Comparison of ENCODE assay signal across 9 mouse cellular contexts in the genomic region with DNA sequence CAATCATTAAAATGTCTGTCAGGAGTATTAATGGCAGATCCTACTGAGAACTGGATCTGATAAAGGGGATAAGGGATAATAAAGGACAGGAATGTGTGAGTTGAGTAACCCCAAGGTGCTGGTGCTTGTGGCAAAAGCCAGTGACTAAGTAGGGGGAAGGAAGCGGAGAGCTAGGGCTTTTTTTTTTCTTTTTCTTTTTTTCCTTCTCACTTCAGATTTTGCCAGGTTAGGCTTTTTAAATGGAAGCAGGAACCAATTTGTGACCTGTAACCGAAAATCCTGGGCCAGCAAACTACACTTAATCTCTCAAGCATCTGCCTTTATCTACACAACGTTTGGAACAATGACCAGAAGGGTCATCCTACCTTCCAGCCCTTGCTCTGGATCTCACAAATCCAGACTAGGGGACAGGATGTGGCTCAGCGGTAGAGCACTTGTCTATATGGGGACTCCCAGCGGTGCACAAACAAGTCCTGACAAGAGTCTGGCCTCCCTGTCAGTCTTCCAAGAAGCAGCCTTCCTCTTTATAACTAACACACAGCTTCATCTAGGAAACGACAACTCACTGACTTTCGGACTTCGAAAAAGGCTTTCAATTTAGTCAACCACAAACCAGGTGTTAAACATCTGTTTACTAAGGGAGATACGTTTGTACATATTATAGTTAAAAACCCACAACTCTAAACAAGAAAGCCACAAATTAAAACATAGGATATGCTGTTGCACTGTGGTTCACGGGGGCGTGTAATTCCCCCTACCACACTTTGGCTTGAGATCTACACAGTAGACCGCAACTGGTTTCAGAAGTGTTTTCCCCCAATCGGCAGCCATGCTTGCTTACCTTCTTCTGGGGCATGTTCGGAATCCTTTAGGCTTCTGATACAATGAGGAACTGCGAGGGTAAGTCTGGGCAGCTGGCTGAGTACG. TPM values are rescaled to one million over a fixed set of nuclear protein-coding genes. Genes with fewer than 3 reads are reported as not detected.
DNase-seq lines count a peak whose midpoint lies in the region; ATAC-seq and TF ChIP-seq lines count a peak whose summit lies in the region.
"Had no signal": no experiment of that assay in that cellular context is flagged by ENCODE, and none has a peak within 500 bp of the region (broad histone marks: within the 10 kb centered on the region; RNA-seq: fewer than 3 reads in every experiment).

No protein-coding gene starts in this region.

- H3K4me3 ChIP-seq in gastrocnemius, adult 2 months: peak overlapping the region; percentile 68
- peak overlapping the region; percentile 89 for H3K4me3 ChIP-seq in ES-Bruce4 (ENCODE audit: low read depth, low read length)
- H3K4me3 ChIP-seq in limb, embryonic 14.5 days (replicated peaks; ENCODE audit: low read length): peak overlapping the region; percentile 48
- 0 out of 2 replicates have a peak overlapping the region, but pooled peaks have one; percentile 39 for H3K4me3 ChIP-seq in neural tube, embryonic 14.5 days (ENCODE audit: low read depth, low read length)

- WGBS in limb, embryonic 14.5 days: 24% methylated on average over 16 of the region's 16 CpGs
- WGBS in neural tube, embryonic 14.5 days: 40% methylated on average over 16 of the region's 16 CpGs

- peaks cover 26% of the 10 kb centered on the region for H3K36me3 ChIP-seq in ES-Bruce4 (ENCODE audit: control insufficient read depth, insufficient read depth, low read length, poor library complexity, severe bottlenecking)
- H3K36me3 ChIP-seq in limb, embryonic 14.5 days (ENCODE audit: control insufficient read depth, insufficient read depth, low read length): no peaks in the 10 kb centered on the region
- H3K36me3 ChIP-seq in neural tube, embryonic 14.5 days (ENCODE audit: control insufficient read depth, insufficient read depth, low read length): no peaks in the 10 kb centered on the region
- H3K36me3 ChIP-seq: G1E had no signal

- TF ChIP-seq EP300 in ES-Bruce4 (IDR thresholded peaks at IDR 0.05; ENCODE audit: insufficient read depth, low read depth, low read length): 0 out of 2 replicates have a peak, but pooled peaks have one; percentile 42

- no peak for TF ChIP-seq CTCF in gastrocnemius, adult 2 months (IDR thresholded peaks at IDR 0.05)
- TF ChIP-seq CTCF in ES-Bruce4 (IDR thresholded peaks at IDR 0.05; ENCODE audit: low read depth, low read length): no peak

- peaks cover 2% of the 10 kb centered on the region for H3K4me1 ChIP-seq in ES-Bruce4 (ENCODE audit: control insufficient read depth, insufficient read depth, low read length)
- peaks cover 4% of the 10 kb centered on the region; the same call in 1 of the 2 replicates for H3K4me1 ChIP-seq in limb, embryonic 14.5 days (ENCODE audit: control insufficient read depth, insufficient read depth, low read length)
- H3K4me1 ChIP-seq in neural tube, embryonic 14.5 days (ENCODE audit: control insufficient read depth, insufficient read depth, low read length): no peaks in the 10 kb centered on the region

- no peak for DNase-seq in gastrocnemius, adult 2 months
- DNase-seq in gastrocnemius, postnatal 36 days: no peak
- DNase-seq in limb, embryonic 14.5 days (ENCODE audit: low spot score): no peak
- DNase-seq in MN1 (ENCODE audit: low spot score): no peak

- H3K27me3 ChIP-seq in ES-Bruce4 (ENCODE audit: control insufficient read depth, insufficient read depth, low read length, poor library complexity, severe bottlenecking): no peaks in the 10 kb centered on the region
- H3K27me3 ChIP-seq in limb, embryonic 14.5 days (ENCODE audit: control insufficient read depth, insufficient read depth, low read length): peaks cover 14% of the 10 kb centered on the region; the same call in 1 of the 2 replicates
- peaks cover 8% of the 10 kb centered on the region for H3K27me3 ChIP-seq in neural tube, embryonic 14.5 days (ENCODE audit: control insufficient read depth, insufficient read depth, low read length)

- ATAC-seq in granulocyte monocyte progenitor cell, adult 5-6 weeks (replicated peaks; ENCODE audit: poor library complexity, severe bottlenecking): peak; percentile 57
- no peak for ATAC-seq in limb, embryonic 14.5 days (ENCODE audit: low FRiP score, low read depth)
- ATAC-seq in neural tube, embryonic 14.5 days (ENCODE audit: low read depth): no peak
- ATAC-seq in erythroid progenitor cell, adult 5-6 weeks (replicated peaks; ENCODE audit: low FRiP score, poor library complexity, severe bottlenecking): no peak

- peak overlapping the region; percentile 100 for H3K4me2 ChIP-seq in limb, embryonic 14.5 days (replicated peaks; ENCODE audit: low read depth, low read length, severe bottlenecking)
- H3K4me2 ChIP-seq in neural tube, embryonic 14.5 days (ENCODE audit: low read depth, low read length): peak overlapping the region; percentile 78

- peak overlapping the region; percentile 69 for H3K9ac ChIP-seq in ES-Bruce4 (ENCODE audit: low read depth, poor library complexity, severe bottlenecking)
- H3K9ac ChIP-seq in limb, embryonic 14.5 days (ENCODE audit: low read depth, low read length, severe bottlenecking): no peak overlapping the region
- H3K9ac ChIP-seq in neural tube, embryonic 14.5 days (replicated peaks; ENCODE audit: low read depth, low read length): no peak overlapping the region

- intact Hi-C loops in gastrocnemius, adult 2 months (cut with DNase I): no loop called here
- intact Hi-C loops in gastrocnemius, postnatal 36 days (cut with DNase I): no loop called here

- H3K27ac ChIP-seq in gastrocnemius, adult 2 months: no peak overlapping the region
- peak overlapping the region; percentile 57 for H3K27ac ChIP-seq in ES-Bruce4 (ENCODE audit: insufficient read depth, low read length)
- no peak overlapping the region for H3K27ac ChIP-seq in limb, embryonic 14.5 days (replicated peaks; ENCODE audit: low read depth, low read length)
- no peak overlapping the region for H3K27ac ChIP-seq in neural tube, embryonic 14.5 days (ENCODE audit: low read depth, low read length)

- no peaks in the 10 kb centered on the region for H3K9me3 ChIP-seq in ES-Bruce4 (replicated peaks; ENCODE audit: control insufficient read depth, insufficient read depth, low read length, poor library complexity, severe bottlenecking)
- no peaks in the 10 kb centered on the region for H3K9me3 ChIP-seq in limb, embryonic 14.5 days (ENCODE audit: control insufficient read depth, low read length)
- H3K9me3 ChIP-seq in neural tube, embryonic 14.5 days (ENCODE audit: control insufficient read depth, low read length): no peaks in the 10 kb centered on the region
- H3K9me3 ChIP-seq: G1E had no signal

- no peak for TF ChIP-seq POLR2A in ES-Bruce4 (IDR thresholded peaks at IDR 0.05; ENCODE audit: insufficient read depth, low read length)
- no peak for TF ChIP-seq POLR2A in limb, embryonic 14.5 days (IDR thresholded peaks at IDR 0.05; ENCODE audit: borderline replicate concordance, extremely low read depth, insufficient read depth, insufficient read length)

RNA-seq across cellular contexts. Expression of a gene that starts 1.2 kb away (rescaled TPM):
- total RNA-seq in gastrocnemius, adult 2 months (2021): under 1 TPM; 0.20 to 0.23 TPM
- total RNA-seq in gastrocnemius, postnatal 36 days (2021): under 1 TPM in 1 of 2 experiments, not detected in 1; 0.25 TPM
- 62.0 and 64.3 TPM in 2 replicates for polyA plus RNA-seq in ES-Bruce4 (2011; ENCODE audit: insufficient read depth, insufficient read length, low read depth, missing spikeins)
- total RNA-seq in granulocyte monocyte progenitor cell, adult 5-6 weeks (2014; fragmentation: Nextera tagmentation): 6.1 TPM in 1 of 2 replicates, not detected in the other
- total RNA-seq in granulocyte monocyte progenitor cell, adult 5-6 weeks (2017): 2.0 and 2.8 TPM in 2 replicates
- 1.3 and 1.4 TPM in 2 replicates for polyA plus RNA-seq in limb, embryonic 14.5 days (2012; rRNA removed)
- polyA plus RNA-seq in limb, embryonic 14.5 days (2014; fragmentation: Nextera tagmentation; extraction: Ambion mirVana): 3.8 and 4.3 TPM in 2 replicates
- 0.35 and 0.60 TPM in 2 replicates for polyA plus RNA-seq in neural tube, embryonic 14.5 days (2014; fragmentation: Nextera tagmentation; extraction: Ambion mirVana)
- 0.36 TPM in 1 of 2 replicates, not detected in the other for total RNA-seq in erythroid progenitor cell, adult 5-6 weeks (2015; ENCODE audit: low replicate concordance)
- 0.08 TPM in 1 of 2 replicates, not detected in the other for total RNA-seq in erythroid progenitor cell, adult 5-6 weeks (2017; ENCODE audit: low replicate concordance)
- polyA plus RNA-seq: G1E had no signal

RNA-seq across cellular contexts. Expression of a gene that starts 19.1 kb away (rescaled TPM):
- total RNA-seq in gastrocnemius, adult 2 months (2021): 1 to 10 TPM; 3.5 to 3.7 TPM
- total RNA-seq in gastrocnemius, postnatal 36 days (2021): 1 to 10 TPM; 2.9 to 4.6 TPM
- 5.9 and 10.5 TPM in 2 replicates for polyA plus RNA-seq in ES-Bruce4 (2011; ENCODE audit: insufficient read depth, insufficient read length, low read depth, missing spikeins)
- 16.5 TPM in 1 of 2 replicates, not detected in the other for total RNA-seq in granulocyte monocyte progenitor cell, adult 5-6 weeks (2014; fragmentation: Nextera tagmentation)
- total RNA-seq in granulocyte monocyte progenitor cell, adult 5-6 weeks (2017): 12.8 and 18.1 TPM in 2 replicates
- polyA plus RNA-seq in limb, embryonic 14.5 days (2012; rRNA removed): 2.9 and 7.1 TPM in 2 replicates
- 4.5 and 7.0 TPM in 2 replicates for polyA plus RNA-seq in limb, embryonic 14.5 days (2014; fragmentation: Nextera tagmentation; extraction: Ambion mirVana)
- 7.5 and 9.7 TPM in 2 replicates for polyA plus RNA-seq in neural tube, embryonic 14.5 days (2014; fragmentation: Nextera tagmentation; extraction: Ambion mirVana)
- total RNA-seq in erythroid progenitor cell, adult 5-6 weeks (2015; ENCODE audit: low replicate concordance): 21.0 TPM in 1 of 2 replicates, not detected in the other
- total RNA-seq in erythroid progenitor cell, adult 5-6 weeks (2017; ENCODE audit: low replicate concordance): 1.3 and 10.3 TPM in 2 replicates

RNA-seq across cellular contexts. Expression of a gene that starts 31.9 kb away (rescaled TPM):
- 10 to 100 TPM; 53.4 to 64.6 TPM for total RNA-seq in gastrocnemius, adult 2 months (2021)
- total RNA-seq in gastrocnemius, postnatal 36 days (2021): 10 to 100 TPM; 50.3 to 58.0 TPM
- 47.6 and 49.5 TPM in 2 replicates for polyA plus RNA-seq in ES-Bruce4 (2011; ENCODE audit: insufficient read depth, insufficient read length, low read depth, missing spikeins)
- total RNA-seq in granulocyte monocyte progenitor cell, adult 5-6 weeks (2014; fragmentation: Nextera tagmentation): 44.6 and 49.0 TPM in 2 replicates
- total RNA-seq in granulocyte monocyte progenitor cell, adult 5-6 weeks (2017): 14.3 and 15.9 TPM in 2 replicates
- 19.0 and 19.1 TPM in 2 replicates for polyA plus RNA-seq in limb, embryonic 14.5 days (2012; rRNA removed)
- polyA plus RNA-seq in limb, embryonic 14.5 days (2014; fragmentation: Nextera tagmentation; extraction: Ambion mirVana): 16.8 and 19.4 TPM in 2 replicates
- polyA plus RNA-seq in neural tube, embryonic 14.5 days (2014; fragmentation: Nextera tagmentation; extraction: Ambion mirVana): 10.4 and 12.4 TPM in 2 replicates
- 5.4 and 6.1 TPM in 2 replicates for total RNA-seq in erythroid progenitor cell, adult 5-6 weeks (2015; ENCODE audit: low replicate concordance)
- 0.61 and 0.77 TPM in 2 replicates for total RNA-seq in erythroid progenitor cell, adult 5-6 weeks (2017; ENCODE audit: low replicate concordance)

Comparison
In these comparisons a context has a peak if more than half of its experiments do, and no peak if none do; other contexts are left out.
1. H3K4me3 ChIP-seq: peak in every context shown above with its lines; median percentile 89 in ES-Bruce4; 68 in gastrocnemius, adult 2 months; 48 in limb, embryonic 14.5 days; 39 in neural tube, embryonic 14.5 days.